Mouse (Mus musculus): ENCODE measurements around the gene Bbs4.
A peak's percentile ranks its signal among the peaks of the same experiment; 100 is the strongest.

The Bbs4 gene

DNA sequence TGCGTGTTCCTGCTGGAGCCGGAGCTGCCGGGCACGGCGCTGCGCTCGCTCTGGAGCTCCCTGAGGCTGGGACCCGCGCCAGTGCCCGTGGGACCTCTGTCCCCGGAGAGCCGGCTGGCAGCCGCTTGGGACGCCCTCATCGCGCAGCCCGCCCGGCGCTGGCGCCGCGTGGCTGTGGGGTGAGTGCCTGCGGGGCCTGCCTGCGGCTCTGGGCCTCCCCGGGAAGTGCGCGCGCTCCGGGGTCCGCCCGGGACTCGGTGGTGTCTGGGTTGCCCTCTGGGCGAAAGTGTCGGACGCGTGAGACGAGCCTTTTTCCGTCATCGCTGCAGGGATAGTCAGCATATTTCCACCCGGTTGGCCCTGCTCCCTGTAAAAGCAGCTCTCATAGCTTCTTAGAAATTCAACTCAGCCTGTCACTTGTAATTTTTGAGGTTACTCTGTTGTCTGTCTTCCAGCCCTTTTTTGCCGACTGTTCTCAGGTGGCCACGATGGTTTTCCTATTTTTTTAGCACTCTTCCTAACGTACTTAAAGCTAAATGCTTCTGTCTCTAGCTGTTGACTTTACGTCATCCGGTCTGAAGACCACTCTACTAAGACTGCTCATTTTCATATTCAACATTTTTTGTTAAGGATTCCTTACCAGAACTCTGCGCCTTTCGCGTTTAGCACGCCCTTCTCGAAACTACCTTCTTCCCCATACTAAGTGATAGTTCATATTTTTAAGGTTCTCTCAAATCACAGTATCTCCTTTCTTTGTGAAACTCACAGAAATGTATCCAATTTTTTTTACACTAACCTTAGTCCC lies 61.4 kb downstream of the Bbs4 start:
- peak; percentile 60 for ATAC-seq (ENCODE audit: low TSS enrichment)

DNA sequence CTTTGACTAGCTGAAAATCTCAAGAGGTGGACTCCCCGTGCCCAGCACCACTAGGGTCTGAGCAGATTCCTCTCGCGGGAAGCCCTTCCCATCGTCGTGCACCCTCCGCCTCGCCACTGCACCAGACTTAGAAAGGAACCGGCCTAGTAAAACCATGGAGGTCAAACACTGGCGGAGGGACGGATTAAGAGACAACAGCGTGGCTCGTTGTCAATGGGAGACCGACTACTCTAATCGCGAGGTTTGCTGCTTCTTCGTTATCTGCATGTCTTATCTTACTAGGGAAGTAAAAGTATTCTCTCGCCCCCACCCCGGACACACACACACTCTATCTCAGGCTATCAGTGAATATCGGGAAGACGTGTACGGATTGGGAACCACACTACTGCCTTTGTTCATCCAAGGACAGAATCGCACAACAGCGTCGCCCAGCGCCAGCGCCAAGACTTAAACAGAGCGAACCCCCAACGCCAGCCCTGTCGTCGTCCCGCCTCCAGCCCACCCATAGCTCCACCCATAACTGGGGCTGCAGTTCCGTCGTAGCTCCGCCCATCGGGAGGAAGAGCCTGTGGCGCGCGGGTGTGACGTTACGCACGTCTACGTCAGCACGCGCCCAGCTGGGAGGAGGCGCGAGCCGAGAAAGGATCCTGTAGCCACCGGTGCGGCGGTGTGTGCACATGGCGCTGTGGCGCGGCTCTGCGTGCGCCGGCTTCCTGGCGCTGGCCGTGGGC lies 62.2 kb downstream of the Bbs4 start, which contains the start of gene Adpgk:
TSS of gene Adpgk (plus strand) at position 602 of the 731 bp plus-strand sequence.
- peak; percentile 96 for ATAC-seq (ENCODE audit: low TSS enrichment)

DNA sequence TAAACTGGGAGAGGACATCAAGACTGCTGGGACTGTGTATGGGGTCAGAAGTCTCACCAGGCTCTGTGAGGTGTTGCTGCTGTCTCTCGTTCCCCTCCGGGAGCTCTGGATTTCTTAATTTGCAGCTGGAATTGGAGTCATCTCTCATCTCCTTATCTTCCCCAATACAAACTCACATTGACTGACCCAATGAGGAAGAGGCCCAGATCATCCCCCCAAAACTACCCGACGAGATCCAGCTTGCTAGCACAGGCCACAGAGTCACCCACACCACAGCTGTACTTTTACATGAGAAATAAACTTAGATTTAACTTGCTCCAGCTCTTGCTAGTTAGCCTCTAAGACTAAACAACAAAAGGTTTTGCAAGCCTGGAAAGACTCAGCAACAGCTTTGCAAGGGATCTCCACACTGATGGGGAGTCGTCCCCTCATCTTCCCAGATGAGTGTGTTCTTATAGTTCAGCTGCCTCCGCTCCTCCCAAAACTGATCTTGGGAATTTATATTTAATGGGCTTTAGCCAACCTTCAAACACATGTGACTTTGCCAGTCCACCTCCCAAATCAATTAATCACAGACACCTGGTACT lies 63.7 kb downstream of the Bbs4 start:
- ATAC-seq (ENCODE audit: low TSS enrichment) = no peak

DNA sequence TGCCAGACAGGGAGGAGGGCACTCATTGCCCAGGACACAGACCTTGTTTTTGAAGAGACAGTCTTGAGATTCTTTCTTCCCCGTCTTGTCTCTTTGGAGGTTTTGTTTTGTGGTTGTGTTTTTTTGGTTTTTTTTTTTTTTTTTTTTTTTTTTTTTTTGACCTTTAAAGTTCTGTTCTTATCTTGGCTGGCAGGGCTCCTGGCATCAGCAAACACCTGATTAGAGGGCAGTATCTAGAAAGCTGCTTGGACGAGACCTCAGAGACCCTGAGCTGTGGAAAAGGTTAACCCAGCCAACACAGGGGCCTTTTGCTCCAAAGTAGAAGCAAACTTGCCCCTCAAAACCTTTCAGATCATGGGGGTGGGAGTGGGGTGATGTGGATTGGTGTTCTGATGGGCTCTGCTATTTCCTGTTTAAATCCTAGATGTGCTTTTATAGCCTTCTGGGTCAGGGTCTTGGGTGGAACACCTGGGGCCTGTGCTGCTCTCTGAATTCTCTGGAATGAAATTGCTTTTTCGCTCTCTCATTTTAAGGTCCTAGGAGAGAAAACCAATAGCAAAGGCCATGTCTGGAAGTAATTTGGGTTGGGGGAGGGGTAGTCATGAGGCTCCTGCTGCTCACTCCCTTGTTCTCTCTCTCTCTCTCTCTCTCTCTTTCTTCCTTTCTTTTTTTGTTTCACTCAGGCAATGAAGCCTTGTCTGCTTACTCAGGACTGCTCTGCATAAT lies 64.5 kb downstream of the Bbs4 start:
- ATAC-seq (ENCODE audit: low TSS enrichment) = no peak

DNA sequence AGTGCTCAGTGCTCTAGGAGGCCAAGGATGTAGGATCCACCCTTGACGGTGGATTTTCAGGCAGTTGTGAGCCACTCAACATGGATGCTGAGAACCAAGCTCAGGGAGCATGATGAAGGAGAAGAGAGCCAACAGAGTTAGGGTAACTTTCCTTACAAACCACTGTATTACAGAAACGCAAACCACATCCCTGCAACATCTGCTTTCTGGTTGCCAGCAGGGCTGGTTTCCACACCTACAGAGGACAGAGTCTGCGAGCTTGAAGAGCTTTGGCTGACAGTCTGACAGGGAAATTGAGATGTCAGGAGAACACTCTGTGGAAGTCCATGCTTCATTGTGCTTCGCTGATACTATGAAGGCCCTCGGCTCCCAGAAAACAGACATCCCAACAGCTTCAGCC lies 65.2 kb downstream of the Bbs4 start:
- ATAC-seq (ENCODE audit: low TSS enrichment) = no peak

DNA sequence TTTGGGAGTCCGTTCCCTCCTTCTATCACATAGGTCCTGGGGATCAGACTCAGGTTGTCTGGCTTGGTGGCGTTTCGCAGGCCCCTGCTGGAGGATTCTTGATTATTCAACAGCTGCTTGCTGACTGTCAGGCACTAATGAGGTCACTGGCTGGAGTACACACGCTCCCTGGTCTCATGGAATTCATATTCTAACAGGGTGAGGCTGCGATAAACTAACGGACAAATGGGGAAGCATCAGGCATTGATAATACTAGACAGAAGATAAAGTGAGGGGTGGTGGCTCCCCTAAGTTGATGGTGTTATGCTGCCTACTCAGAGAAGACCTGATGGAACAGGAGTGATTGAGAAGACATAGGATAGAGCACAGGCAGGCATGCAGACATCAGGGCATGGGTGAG lies 67.7 kb downstream of the Bbs4 start:
- ATAC-seq (ENCODE audit: low TSS enrichment) = no peak

DNA sequence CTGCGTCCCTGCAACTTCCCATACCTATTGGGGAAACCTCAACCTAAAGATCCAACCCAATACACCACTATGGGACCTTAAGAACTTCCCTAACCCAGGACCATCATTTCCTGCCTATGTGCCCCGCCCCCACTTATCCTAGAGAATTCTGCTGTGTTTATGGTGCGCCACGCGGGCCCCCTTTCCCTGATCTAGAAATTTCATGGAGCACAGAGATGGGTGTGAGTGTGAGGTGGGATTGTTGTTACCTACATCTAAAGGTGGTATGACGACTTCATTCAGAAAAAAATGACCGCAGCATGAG lies 70.7 kb downstream of the Bbs4 start:
- no peak for ATAC-seq (ENCODE audit: low TSS enrichment)

DNA sequence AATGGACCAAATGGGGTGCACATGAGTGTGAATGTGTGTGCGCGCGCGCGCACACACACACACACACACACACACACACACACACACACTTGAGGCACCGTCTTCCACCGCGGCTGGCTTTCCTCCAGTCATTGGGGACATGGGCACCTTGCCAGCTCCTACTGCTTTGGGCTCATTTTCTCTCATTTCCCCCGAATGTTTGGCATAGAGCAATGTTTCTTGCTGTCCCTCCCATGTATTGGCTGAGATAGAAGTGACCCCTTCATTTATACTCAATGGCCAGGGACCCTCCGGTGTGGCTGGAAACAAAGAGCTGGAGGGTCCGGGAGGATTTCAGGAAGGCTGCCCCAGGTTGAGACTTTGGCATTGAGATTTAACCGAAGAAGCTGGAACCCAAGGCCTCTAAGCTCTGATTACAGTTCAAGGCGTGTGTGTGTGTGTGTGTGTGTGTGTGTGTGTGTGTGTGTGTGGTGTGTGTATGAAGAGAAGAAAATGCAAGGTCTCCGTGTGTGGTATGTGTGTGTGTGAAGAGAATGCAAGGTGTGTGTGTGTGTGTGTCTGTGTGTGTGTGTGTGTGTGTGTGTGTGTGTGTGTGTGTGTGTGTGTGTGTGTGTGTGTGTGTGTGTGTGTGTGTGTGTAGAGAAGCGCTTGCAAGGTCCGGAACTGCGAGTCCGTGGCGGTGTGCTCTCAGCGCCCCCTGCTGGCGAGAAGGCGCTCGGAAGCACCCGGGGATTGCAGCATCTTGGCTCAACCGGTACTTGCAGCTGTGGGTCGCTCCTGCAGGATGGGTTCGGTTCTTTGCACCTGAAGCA lies 71.2 kb downstream of the Bbs4 start:
- peak; percentile 94 for ATAC-seq (ENCODE audit: low TSS enrichment)

DNA sequence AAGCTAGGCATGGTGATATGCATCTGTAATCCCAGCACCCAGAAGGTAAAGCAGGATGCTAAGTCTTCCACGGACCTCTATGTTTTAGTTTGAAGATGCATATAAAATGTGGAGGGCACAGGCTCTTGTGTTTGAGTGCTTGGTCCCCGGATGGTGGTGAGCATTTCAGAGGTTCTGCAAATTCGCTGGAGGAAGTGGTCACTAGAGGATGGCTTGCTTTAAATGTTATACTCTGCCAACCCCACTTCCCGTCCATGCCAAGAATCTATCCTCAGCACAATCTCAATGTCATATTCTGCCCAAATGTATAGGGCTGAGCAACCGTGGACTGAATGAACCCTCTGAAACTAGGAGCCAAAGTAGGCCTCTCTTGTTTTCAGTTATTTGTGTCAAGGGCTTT lies 72.4 kb downstream of the Bbs4 start:
- ATAC-seq (ENCODE audit: low TSS enrichment) = no peak

DNA sequence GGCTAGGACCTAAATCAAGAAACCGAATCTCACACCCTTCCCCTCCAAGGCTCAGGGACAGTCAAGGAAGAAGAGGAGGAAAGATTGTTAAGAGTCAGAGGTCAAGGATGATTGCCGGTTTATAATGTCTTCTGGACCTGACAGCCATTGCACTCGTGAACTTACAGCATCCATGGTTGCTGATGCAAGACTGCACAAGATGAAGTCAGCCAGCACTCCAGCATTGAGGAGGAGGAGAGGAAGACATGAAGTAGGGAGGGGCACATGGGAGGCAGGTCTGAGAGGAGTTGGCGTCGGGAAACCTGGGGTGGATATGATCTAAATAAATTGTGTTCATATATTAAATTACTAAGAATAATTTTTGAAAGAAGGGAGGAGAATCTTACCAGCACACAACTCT lies 74.6 kb downstream of the Bbs4 start:
- ATAC-seq (ENCODE audit: low TSS enrichment) = no peak

DNA sequence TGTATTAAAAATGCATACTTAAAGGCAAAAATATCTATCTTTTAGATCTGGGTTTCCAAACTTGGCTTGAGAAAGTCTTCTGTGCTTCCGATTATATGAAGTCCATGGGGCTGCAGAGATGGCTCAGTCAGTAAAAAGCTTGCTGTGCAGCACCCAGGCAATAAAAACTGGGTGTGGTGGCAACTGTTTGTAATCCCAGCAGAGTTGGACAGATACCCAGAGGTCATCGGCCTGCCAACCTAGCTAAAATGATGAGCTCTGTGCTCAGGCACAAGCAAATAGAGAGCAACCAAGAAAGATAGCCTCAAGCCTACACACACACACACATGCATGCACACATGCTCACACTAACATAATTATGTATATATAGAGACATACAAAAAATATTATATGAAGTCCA lies 75.1 kb downstream of the Bbs4 start:
- ATAC-seq (ENCODE audit: low TSS enrichment) = no peak

DNA sequence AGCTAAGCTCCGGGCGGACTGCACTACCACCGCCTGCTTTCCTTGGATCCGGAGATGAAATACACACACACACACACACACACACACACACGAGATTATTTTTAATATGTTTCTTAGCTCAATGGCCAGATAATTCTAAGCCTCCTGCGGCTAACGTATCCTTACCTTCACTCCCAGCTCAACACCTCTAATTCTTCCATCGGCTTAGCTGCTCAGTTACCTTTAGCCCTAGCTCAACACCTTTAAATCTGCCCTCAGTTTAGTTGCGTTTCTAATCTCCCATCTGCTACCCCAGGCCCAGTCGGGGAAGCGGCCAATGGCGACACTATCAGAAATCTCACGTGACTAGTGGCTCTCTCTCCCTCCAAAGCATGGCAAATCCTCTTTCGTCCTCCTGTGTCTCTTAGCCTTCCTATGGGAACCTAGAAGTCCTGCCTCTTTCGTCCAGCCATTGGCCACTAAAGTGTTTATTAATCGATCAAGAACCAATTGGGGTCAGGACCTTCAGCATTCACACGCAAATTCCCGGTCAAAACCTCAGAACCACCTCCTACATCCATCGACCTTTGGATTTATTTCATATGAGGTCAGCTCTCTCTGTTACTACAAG lies 78.4 kb downstream of the Bbs4 start:
- no peak for ATAC-seq (ENCODE audit: low TSS enrichment)

DNA sequence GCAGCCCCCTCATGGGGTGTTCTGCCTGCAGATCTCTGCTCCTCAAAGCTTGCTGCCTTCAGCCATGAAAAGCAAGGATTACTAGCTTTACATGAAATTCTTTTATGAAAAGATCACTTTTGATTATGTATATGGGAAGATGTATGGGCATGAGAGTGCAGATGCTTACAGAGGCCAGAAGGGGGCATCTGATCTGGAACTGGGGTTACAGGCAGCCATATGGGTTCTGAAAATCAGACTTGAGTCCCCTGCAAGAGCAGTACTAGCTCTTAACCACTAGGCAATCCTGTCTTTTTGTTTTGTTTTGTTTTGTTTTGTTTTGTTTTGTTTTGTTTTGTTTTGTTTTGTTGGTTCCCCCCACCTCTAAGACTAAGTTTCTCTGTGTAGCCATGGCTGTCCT lies 80.1 kb downstream of the Bbs4 start:
- ATAC-seq (ENCODE audit: low TSS enrichment) = no peak

Data from frontal cortex, adult (tissue).